Mouse (Mus musculus) liver, embryonic 13.5 days (tissue): ENCODE data around the gene Fgfr2. TPM values are rescaled to one million over a fixed set of nuclear protein-coding genes. Genes with fewer than 3 reads are reported as not detected.
A peak's percentile ranks its signal among the peaks of the same experiment; 100 is the strongest.
"Not testable (repeated sequence)": the region's sequence is repeated elsewhere in the genome, so short reads cannot be mapped to it uniquely, and the experiment has no call there.

Experiments
- ATAC-seq: fragments of 200-750 bp; cut with Nextera tagmentation; 2 replicates; pipeline ENCODE4 v1.8.0; 2017; ENCODE audit warnings: low read depth, mild to moderate bottlenecking, moderate number of reproducible peaks, moderate library complexity
- DNase-seq: peaks from one replicate; pipeline ENCODE4 v3.0.0; 2022
- H3K27ac ChIP-seq: fragments of 300-500 bp; sonication (generic); 2 replicates; pipeline ENCODE4 v1.5.1; 2015; ENCODE audit warnings: moderate library complexity, mild to moderate bottlenecking, inconsistent platforms
- H3K27me3 ChIP-seq: fragments of 300-500 bp; sonication (generic); 2 replicates; pipeline ENCODE4 v1.6.1; 2015; ENCODE audit warnings: mild to moderate bottlenecking, inconsistent platforms
- H3K36me3 ChIP-seq: fragments of 300-500 bp; sonication (generic); 2 replicates; pipeline ENCODE4 v1.6.1; 2015; ENCODE audit warnings: mild to moderate bottlenecking, inconsistent platforms
- H3K4me1 ChIP-seq: fragments of 300-500 bp; sonication (generic); replicated peaks from 2 replicates; pipeline ENCODE4 v1.6.1; 2015; ENCODE audit warnings: inconsistent platforms
- H3K4me2 ChIP-seq: fragments of 300-500 bp; sonication (generic); 2 replicates; pipeline ENCODE4 v1.6.1; 2015; ENCODE audit warnings: inconsistent platforms, mild to moderate bottlenecking, moderate library complexity
- H3K4me3 ChIP-seq: fragments of 300-500 bp; sonication (generic); replicated peaks from 2 replicates; pipeline ENCODE4 v1.5.1; 2015; ENCODE audit warnings: mild to moderate bottlenecking, inconsistent platforms
- H3K9ac ChIP-seq: fragments of 300-500 bp; sonication (generic); 2 replicates; pipeline ENCODE4 v1.6.1; 2015; ENCODE audit warnings: mild to moderate bottlenecking, inconsistent platforms
- H3K9me3 ChIP-seq: fragments of 300-500 bp; sonication (generic); replicated peaks from 2 replicates; pipeline ENCODE4 v1.6.1; 2016; ENCODE audit warnings: inconsistent platforms
- WGBS: fragments of 180-500 bp; shearing (Covaris S2); methylation state at CpG from one replicate; pipeline ENCODE4 v1.1.7; 2015; ENCODE audit not compliant: insufficient replicate concordance; 5-methylcytosine and 5-hydroxymethylcytosine counted together
- polyA plus RNA-seq: library from polyadenylated mRNA; unstranded; fragments of >200 nt; fragmentation: Nextera tagmentation; extraction: Ambion mirVana; gene quantifications from 2 replicates; pipeline ENCODE4 v1.2.1, GENCODE M21; 2015

Gene Fgfr2
- polyA plus RNA-seq, 1 experiment from 2014 or later = 8.9 TPM

DNA sequence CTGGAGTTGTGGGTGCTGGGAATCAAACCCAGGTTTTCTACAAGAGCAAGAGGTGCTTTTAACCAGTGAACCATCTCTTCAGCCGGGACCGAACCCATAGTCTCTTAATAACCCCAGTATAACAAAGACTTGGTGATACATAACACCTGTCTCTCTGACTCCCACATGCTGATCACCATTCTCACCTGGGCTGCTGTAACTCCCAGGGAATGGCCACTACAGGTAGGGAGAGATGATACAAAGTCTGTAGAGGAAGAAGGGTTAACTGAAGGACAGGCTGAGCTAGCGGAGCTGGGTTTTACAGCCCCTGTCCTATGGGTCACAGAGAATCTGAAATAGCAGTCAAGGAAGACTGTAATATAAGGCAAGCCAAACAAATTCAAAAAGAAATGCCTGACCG lies 2580.0 kb downstream of the Fgfr2 start:
- Histone ChIP-seq H3K4me3 (no peak overlapping the region), H3K4me2 (no peak overlapping the region), H3K9ac (no peak overlapping the region), H3K9me3 (no peaks in the 10 kb centered on the region), H3K27me3 (no peaks in the 10 kb centered on the region), H3K27ac (no peak overlapping the region), H3K4me1 (peaks cover 27% of the 10 kb centered on the region), H3K36me3 (peaks cover 69% of the 10 kb centered on the region)
- DNase-seq (no peak), ATAC-seq (no peak)
- WGBS = 87% methylated on average over 4 of the region's 4 CpGs

DNA sequence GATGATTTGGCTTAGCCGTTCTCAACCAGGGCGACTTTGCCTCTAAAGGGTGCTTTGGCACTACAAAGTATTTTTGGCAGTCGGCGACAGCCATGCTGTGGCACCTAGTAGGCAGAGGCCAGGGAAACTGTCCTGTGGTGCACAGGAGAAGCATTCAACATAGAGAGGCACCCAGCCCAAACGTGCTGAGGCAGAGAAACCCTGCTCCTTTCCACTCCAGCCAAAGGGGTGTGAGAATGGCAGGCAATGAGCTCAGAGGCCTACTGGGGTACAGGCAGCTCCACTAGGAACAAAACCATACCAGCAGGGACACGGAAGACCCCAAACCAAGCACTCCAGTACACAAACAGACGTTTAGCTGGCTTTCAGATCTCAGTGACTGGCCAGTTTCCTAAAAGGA lies 2583.0 kb downstream of the Fgfr2 start:
- 87% methylated on average over 7 of the region's 7 CpGs for WGBS
- H3K9me3 ChIP-seq = no peaks in the 10 kb centered on the region
- H3K9ac ChIP-seq = no peak overlapping the region
- peaks cover 9% of the 10 kb centered on the region for H3K4me1 ChIP-seq
- no peak overlapping the region for H3K4me3 ChIP-seq
- no peak overlapping the region for H3K4me2 ChIP-seq
- H3K27ac ChIP-seq = no peak overlapping the region
- no peak for DNase-seq
- no peaks in the 10 kb centered on the region for H3K27me3 ChIP-seq
- no peak for ATAC-seq
- peaks cover 95% of the 10 kb centered on the region for H3K36me3 ChIP-seq

DNA sequence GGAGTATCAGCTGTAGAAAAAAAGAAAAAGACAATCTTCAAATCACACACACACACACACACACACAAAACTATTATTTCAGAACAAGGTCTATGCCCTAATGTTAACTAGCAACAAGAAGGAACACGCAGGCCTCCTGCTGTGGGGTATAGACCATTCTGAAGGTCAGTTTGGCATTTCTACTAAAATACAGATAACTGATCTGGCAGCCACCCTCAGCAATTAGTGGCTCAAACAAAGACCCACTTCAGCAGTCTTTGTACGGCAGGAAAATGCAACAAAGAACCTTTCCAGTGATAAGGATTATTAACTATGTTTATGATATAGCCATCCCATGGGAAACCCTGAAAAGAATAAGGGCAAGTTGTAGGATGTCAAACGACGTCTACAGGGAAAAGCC lies 2586.1 kb downstream of the Fgfr2 start:
- peaks cover 4% of the 10 kb centered on the region; the same call in 1 of the 2 replicates for H3K4me1 ChIP-seq
- H3K9me3 ChIP-seq = no peaks in the 10 kb centered on the region
- no peak for ATAC-seq
- H3K9ac ChIP-seq = no peak overlapping the region
- H3K36me3 ChIP-seq = peaks cover 87% of the 10 kb centered on the region
- H3K27ac ChIP-seq = no peak overlapping the region
- H3K4me2 ChIP-seq = no peak overlapping the region
- WGBS = 87% methylated on average over 4 of the region's 4 CpGs
- H3K4me3 ChIP-seq = no peak overlapping the region
- no peaks in the 10 kb centered on the region for H3K27me3 ChIP-seq
- no peak for DNase-seq

DNA sequence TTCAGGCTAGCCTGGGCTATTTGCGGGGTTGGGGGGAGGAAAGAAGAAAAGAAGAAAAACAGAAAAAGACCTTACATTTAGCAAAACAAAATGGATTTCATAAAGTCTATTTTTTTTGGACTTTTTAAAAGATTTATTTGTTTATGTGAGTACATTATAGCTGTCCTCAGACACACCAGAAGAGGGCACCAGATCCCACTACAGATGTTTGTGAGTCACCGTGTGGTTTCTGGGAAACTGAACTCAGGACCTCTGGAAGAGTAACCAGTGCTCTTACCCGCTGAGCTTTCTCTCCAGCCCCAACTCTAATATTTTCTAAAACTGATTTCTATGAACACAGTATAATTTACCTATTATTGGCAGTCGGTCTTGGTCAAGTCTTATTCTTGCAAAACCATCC lies 2588.0 kb downstream of the Fgfr2 start:
- H3K27ac ChIP-seq = no peak overlapping the region
- ATAC-seq = no peak

DNA sequence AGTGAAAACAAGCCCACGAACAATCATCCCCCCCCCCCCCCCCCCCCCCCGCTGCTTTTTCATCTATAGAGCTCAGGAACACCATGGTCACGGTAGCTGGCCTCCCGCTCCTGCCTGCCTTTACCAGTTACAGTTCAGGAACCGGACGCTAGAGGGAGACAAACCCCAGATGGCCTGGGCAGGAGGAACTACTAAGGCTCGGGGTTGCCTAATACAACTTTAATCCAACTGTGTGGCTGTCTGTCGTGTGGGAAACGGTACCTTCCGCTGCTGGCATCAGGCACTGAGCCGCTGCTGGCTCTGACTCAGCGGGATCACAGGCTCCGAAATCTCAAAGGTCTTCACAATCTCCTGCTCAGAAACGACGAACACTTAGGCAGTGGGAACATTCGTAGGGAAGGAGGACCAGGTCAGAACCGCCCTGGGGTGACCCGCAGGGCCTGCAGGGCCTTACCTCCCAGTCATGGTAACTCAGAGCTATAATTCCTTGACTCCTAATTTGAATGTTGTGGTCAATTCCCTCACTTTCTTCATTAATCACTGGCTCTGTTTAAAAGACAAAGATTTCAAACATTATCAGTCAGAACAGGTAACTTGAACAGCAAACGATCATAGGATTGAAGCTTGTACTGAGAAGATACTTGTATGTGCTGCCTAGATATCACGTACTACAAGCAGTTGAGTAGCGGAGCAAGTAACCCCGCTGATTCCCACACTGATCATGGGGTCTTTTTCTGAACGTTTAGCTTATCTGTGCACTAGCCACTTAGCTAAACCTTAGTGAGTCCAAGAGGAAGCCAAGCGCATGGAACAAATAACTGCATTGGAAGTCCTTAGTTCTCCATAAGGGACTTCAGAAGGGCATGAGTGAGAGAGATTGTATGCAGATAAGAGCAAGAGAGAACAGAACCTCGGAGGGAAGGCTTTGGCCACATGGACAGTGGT lies 2589.6 kb downstream of the Fgfr2 start:
- DNase-seq = peak; percentile 71
- Histone ChIP-seq H3K27me3 (no peaks in the 10 kb centered on the region), H3K4me1 (peaks cover 4% of the 10 kb centered on the region; the same call in 1 of the 2 replicates), H3K9ac (no peak overlapping the region), H3K4me2 (no peak overlapping the region), H3K4me3 (no peak overlapping the region), H3K9me3 (no peaks in the 10 kb centered on the region), H3K36me3 (peaks cover 74% of the 10 kb centered on the region), H3K27ac (peak overlapping the region; percentile 30; the same call in 1 of the 2 replicates)
- WGBS = 38% methylated on average over 24 of the region's 25 CpGs
- ATAC-seq = peak; percentile 77

More for the DNA sequence above, 2588.0 kb downstream of the Fgfr2 start:
- H3K36me3 ChIP-seq = peaks cover 83% of the 10 kb centered on the region
- H3K4me2 ChIP-seq = no peak overlapping the region
- WGBS = 81% methylated on average over 4 of the region's 4 CpGs
- H3K27me3 ChIP-seq = no peaks in the 10 kb centered on the region
- H3K9me3 ChIP-seq = no peaks in the 10 kb centered on the region
- H3K4me1 ChIP-seq = peaks cover 4% of the 10 kb centered on the region; the same call in 1 of the 2 replicates
- no peak for DNase-seq
- H3K9ac ChIP-seq = no peak overlapping the region
- H3K4me3 ChIP-seq = no peak overlapping the region

DNA sequence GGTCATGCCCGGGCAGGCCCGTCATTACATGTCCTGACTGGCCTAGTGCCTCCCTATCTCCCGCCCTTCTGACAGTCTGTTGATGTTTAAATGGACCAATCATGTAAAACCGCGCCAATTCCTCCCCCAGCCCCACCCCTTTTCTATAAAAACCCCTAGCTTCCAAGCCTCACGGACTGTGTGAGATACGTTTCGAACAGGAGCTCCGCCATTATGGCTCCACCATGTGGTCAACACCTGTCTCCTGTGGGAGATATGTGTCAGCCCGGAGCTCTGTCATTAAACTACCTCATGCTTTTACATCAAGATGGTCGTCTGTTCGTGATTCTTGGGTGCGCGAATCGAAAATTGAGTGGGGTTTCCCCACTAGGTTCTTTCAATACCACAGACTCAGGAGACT lies 2592.0 kb downstream of the Fgfr2 start:
- not testable (repeated sequence) for H3K4me3 ChIP-seq, H3K9me3 ChIP-seq, H3K27me3 ChIP-seq, DNase-seq, H3K4me1 ChIP-seq, H3K27ac ChIP-seq, H3K9ac ChIP-seq, ATAC-seq, H3K4me2 ChIP-seq
- H3K36me3 ChIP-seq = peaks cover 51% of the 10 kb centered on the region
- WGBS = 91% methylated on average over 15 of the region's 15 CpGs

DNA sequence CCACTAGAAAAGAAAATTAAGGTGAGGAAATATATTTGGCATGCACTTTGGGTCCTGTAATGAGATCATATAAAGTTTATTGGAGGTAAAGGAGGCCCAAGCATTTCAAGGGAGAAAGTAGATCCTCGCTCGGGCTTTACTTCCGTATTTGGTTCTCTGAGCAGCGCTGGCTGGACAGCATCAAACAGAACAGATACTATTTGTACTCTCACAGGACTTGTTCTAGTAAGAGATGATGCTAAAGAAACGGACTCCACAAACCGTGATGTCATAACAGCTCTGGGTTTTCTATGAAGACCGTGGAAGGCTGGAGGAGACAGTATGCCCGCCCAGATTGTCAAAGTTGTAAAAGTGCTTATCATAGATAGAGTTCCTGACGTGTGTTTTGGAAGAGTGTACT lies 2595.8 kb downstream of the Fgfr2 start:
- H3K4me3 ChIP-seq = no peak overlapping the region
- no peaks in the 10 kb centered on the region for H3K9me3 ChIP-seq
- no peaks in the 10 kb centered on the region for H3K27me3 ChIP-seq
- no peak for DNase-seq
- H3K36me3 ChIP-seq = peaks cover 21% of the 10 kb centered on the region
- no peak overlapping the region for H3K4me2 ChIP-seq
- no peak for ATAC-seq
- WGBS = 73% methylated on average over 9 of the region's 9 CpGs
- H3K9ac ChIP-seq = no peak overlapping the region
- 0 out of 2 replicates have a peak, but pooled peaks cover 3% of the 10 kb centered on the region for H3K4me1 ChIP-seq
- H3K27ac ChIP-seq = no peak overlapping the region

DNA sequence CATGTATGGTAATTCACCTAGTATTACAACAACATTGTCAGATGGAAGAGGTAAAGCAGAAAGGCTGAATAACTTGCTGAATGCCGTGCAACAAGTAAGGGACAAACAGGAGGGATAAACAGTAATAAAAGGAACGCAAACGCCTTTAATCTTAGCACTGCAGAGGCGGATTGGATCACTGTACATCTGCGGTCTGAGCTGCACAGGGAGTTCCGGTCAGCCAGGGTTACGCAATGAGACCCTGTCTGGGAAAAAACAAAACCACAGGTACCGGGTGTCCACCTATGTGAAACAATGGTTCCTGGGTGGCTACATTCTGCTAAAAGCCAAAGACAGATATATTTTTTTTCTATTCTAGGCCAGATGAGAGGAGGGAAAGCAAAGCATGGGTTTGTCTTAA lies 2599.7 kb downstream of the Fgfr2 start:
- Histone ChIP-seq H3K27me3 (no peaks in the 10 kb centered on the region), H3K9ac (no peak overlapping the region), H3K36me3 (no peaks in the 10 kb centered on the region), H3K4me3 (no peak overlapping the region), H3K4me1 (peaks cover 22% of the 10 kb centered on the region), H3K27ac (no peak overlapping the region), H3K9me3 (no peaks in the 10 kb centered on the region), H3K4me2 (no peak overlapping the region)
- DNase-seq (no peak), ATAC-seq (no peak)
- WGBS = 56% methylated on average over 8 of the region's 8 CpGs

DNA sequence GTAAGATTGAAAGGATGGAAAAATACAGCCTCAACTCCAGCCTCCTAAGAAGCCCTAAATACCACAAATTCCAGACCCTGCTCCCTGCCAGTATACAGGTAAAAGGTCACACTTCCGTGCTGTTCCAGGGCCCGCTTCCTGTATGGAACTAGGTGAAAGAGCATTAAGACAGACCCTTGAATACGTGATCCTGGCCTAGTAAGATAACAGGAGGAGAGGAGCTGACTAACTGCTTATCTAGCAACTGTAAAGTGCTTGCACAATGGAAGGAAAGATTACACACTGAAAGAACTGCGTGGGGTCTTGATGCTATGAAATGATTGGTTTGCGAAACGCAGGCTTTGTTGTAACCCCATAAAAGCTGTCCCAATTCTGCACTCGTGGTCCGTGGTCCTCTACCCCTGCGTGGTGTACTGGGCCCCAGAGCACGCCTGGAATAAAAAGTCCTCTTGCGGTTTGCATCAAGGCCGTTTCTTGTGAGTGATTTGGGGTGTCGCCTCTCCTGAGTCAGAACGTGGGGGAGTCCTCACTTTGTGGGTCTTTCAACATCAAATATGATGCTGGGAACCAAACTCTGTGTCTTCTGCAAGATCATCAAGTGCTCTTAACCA lies 2602.2 kb downstream of the Fgfr2 start:
- Histone ChIP-seq H3K36me3 (no peaks in the 10 kb centered on the region), H3K9ac (peak overlapping the region; percentile 98), H3K9me3 (no peaks in the 10 kb centered on the region), H3K4me2 (peak overlapping the region; percentile 93), H3K27me3 (no peaks in the 10 kb centered on the region), H3K4me1 (peaks cover 40% of the 10 kb centered on the region), H3K27ac (peak overlapping the region; percentile 90), H3K4me3 (peak overlapping the region; percentile 98)
- DNase-seq (peak; percentile 27), ATAC-seq (peak; percentile 9; the same call in 1 of the 2 replicates)
- 46% methylated on average over 14 of the region's 14 CpGs for whole genome bisulfite sequencing

DNA sequence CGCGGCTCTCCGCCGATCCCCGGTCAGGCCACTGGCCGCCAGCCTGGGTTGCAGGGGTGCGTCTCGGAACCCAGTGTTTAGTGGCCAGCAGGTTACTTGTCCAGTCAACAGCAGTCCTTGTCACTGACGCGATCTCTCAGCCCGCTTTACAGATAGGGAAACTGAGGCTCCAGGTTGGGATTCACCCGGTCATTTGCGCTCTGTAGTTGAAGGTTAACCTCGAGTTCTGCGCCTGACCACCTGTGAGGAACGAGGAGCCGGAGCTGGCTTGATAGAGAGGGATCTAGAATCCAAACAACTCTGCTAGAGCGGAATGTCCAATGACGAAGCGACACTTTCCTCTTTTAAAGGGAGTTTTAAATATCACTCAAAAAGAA lies 2603.1 kb downstream of the Fgfr2 start, which contains the start of gene Ate1:
Ate1 (minus strand) TSS at position 321 of the 377 bp plus-strand sequence.
- Histone ChIP-seq H3K36me3 (0 out of 2 replicates have a peak, but pooled peaks cover 2% of the 10 kb centered on the region), H3K4me2 (peak within 1 kb of the TSS; percentile 93), H3K27ac (peak within 1 kb of the TSS; percentile 90), H3K4me1 (peaks cover 40% of the 10 kb centered on the region), H3K4me3 (peak within 1 kb of the TSS; percentile 98), H3K27me3 (no peaks in the 10 kb centered on the region), H3K9ac (peak within 1 kb of the TSS; percentile 98), H3K9me3 (no peaks in the 10 kb centered on the region)
- DNase-seq = no peak
- 22% methylated on average over 20 of the region's 20 CpGs for WGBS
- no peak for ATAC-seq
